Mouse (Mus musculus) kidney, embryonic 14.5 days (tissue): ENCODE measurements around the gene Chrna5. TPM values are rescaled to one million over a fixed set of nuclear protein-coding genes. Genes with fewer than 3 reads are reported as not detected.

Experiments used
- ATAC-seq: fragments of 200-750 bp; cut with Nextera tagmentation; 2 replicates; pipeline ENCODE4 v1.8.0; 2017; ENCODE audit warnings: moderate number of reproducible peaks, mild to moderate bottlenecking, moderate TSS enrichment, moderate library complexity; ENCODE audit not compliant: low FRiP score, low TSS enrichment
- H3K27ac ChIP-seq: fragments of 300-500 bp; sonication (generic); 2 replicates; pipeline ENCODE4 v1.5.1; 2014; ENCODE audit warnings: low read depth, mild to moderate bottlenecking, low read length, moderate library complexity, mixed read lengths
- H3K27me3 ChIP-seq: fragments of 300-500 bp; sonication (generic); 2 replicates; pipeline ENCODE4 v1.6.1; 2014; ENCODE audit warnings: mild to moderate bottlenecking, low read length; ENCODE audit not compliant: control insufficient read depth, insufficient read depth
- H3K36me3 ChIP-seq: fragments of 300-500 bp; sonication (generic); 2 replicates; pipeline ENCODE4 v1.6.1; 2014; ENCODE audit warnings: low read length, mixed read lengths; ENCODE audit not compliant: control insufficient read depth, insufficient read depth
- H3K4me1 ChIP-seq: fragments of 300-500 bp; sonication (generic); 2 replicates; pipeline ENCODE4 v1.6.1; 2014; ENCODE audit warnings: low read length, mixed read lengths; ENCODE audit not compliant: control insufficient read depth, insufficient read depth
- H3K4me2 ChIP-seq: fragments of 300-500 bp; sonication (generic); replicated peaks from 2 replicates; pipeline ENCODE4 v1.6.1; 2014; ENCODE audit warnings: low read depth, mild to moderate bottlenecking, low read length
- H3K4me3 ChIP-seq: fragments of 300-500 bp; sonication (generic); 2 replicates; pipeline ENCODE4 v1.5.1; 2014; ENCODE audit warnings: mild to moderate bottlenecking, low read length
- H3K9ac ChIP-seq: fragments of 300-500 bp; sonication (generic); 2 replicates; pipeline ENCODE4 v1.6.1; 2014; ENCODE audit warnings: low read depth, mild to moderate bottlenecking, low read length, moderate library complexity
- H3K9me3 ChIP-seq: fragments of 300-500 bp; sonication (generic); 2 replicates; pipeline ENCODE4 v1.6.1; 2016; ENCODE audit warnings: low read length; ENCODE audit not compliant: control insufficient read depth
- WGBS: fragments of 180-500 bp; shearing (Covaris S2); extraction: QIAGEN DNeasy Blood & Tissue Kit; methylation state at CpG from one replicate; pipeline ENCODE4 v1.1.7; 2014; 5-methylcytosine and 5-hydroxymethylcytosine counted together
- polyA plus RNA-seq: library from polyadenylated mRNA; unstranded; fragments of >200 nt; fragmentation: Nextera tagmentation; extraction: Ambion mirVana; gene quantifications from 2 replicates; pipeline ENCODE4 v1.2.1, GENCODE M21; 2014

Gene Chrna5
- polyA plus RNA-seq, 1 experiment from 2014 or later: 0.72 TPM

GRCm38 (mm10) chr9:54961059-54961458, 19.6 kb upstream of the Chrna5 start:
- peaks cover 36% of the 10 kb centered on the region for H3K36me3 ChIP-seq
- no peaks in the 10 kb centered on the region for H3K27me3 ChIP-seq
- H3K9me3 ChIP-seq: peaks cover 5% of the 10 kb centered on the region; the same call in 1 of the 2 replicates
- H3K4me1 ChIP-seq: no peaks in the 10 kb centered on the region
- ATAC-seq: no peak
- 90% methylated on average over 4 of the region's 4 CpGs for WGBS
- H3K27ac ChIP-seq: no peak overlapping the region
- H3K4me3 ChIP-seq: no peak overlapping the region
- H3K9ac ChIP-seq: no peak overlapping the region
- H3K4me2 ChIP-seq: no peak overlapping the region

- H3K4me2 ChIP-seq: no peak overlapping the region
- H3K9me3 ChIP-seq: peaks cover 5% of the 10 kb centered on the region; the same call in 1 of the 2 replicates
- no peak for ATAC-seq
- H3K36me3 ChIP-seq: peaks cover 12% of the 10 kb centered on the region
- no peak overlapping the region for H3K9ac ChIP-seq
- H3K27ac ChIP-seq: no peak overlapping the region
- no peaks in the 10 kb centered on the region for H3K27me3 ChIP-seq
- H3K4me3 ChIP-seq: no peak overlapping the region
- H3K4me1 ChIP-seq: no peaks in the 10 kb centered on the region
Measured at GRCm38 (mm10) chr9:54963669-54964068, 17.0 kb upstream of the Chrna5 start.

GRCm38 (mm10) chr9:54969972-54970637, 10.6 kb upstream of the Chrna5 start:
- Histone ChIP-seq H3K4me3 (no peak overlapping the region), H3K9ac (no peak overlapping the region), H3K27me3 (no peaks in the 10 kb centered on the region), H3K4me2 (no peak overlapping the region), H3K36me3 (no peaks in the 10 kb centered on the region), H3K27ac (no peak overlapping the region), H3K9me3 (no peaks in the 10 kb centered on the region), H3K4me1 (no peaks in the 10 kb centered on the region)
- ATAC-seq: no peak
- WGBS: 72% methylated on average over 8 of the region's 8 CpGs

GRCm38 (mm10) chr9:54981291-54982191, 861 bp downstream of the Chrna5 start:
- Histone ChIP-seq H3K27me3 (peaks cover 41% of the 10 kb centered on the region), H3K9ac (peak overlapping the region; percentile 56), H3K4me1 (no peaks in the 10 kb centered on the region), H3K4me2 (peak overlapping the region; percentile 92), H3K27ac (no peak overlapping the region), H3K4me3 (peak overlapping the region; percentile 56), H3K9me3 (no peaks in the 10 kb centered on the region), H3K36me3 (no peaks in the 10 kb centered on the region)
- 1% methylated on average over 76 of the region's 85 CpGs for WGBS
- ATAC-seq: peak; percentile 88

GRCm38 (mm10) chr9:54982401-54982800, 1.7 kb downstream of the Chrna5 start:
- no peaks in the 10 kb centered on the region for H3K9me3 ChIP-seq
- H3K4me1 ChIP-seq: no peaks in the 10 kb centered on the region
- no peak overlapping the region for H3K27ac ChIP-seq
- WGBS: 6% methylated on average over 7 of the region's 7 CpGs
- peaks cover 41% of the 10 kb centered on the region for H3K27me3 ChIP-seq
- no peak for ATAC-seq
- no peaks in the 10 kb centered on the region for H3K36me3 ChIP-seq
- peak overlapping the region; percentile 92 for H3K4me2 ChIP-seq
- H3K4me3 ChIP-seq: peak overlapping the region; percentile 56
- no peak overlapping the region for H3K9ac ChIP-seq

- Histone ChIP-seq H3K36me3 (no peaks in the 10 kb centered on the region), H3K4me3 (no peak overlapping the region), H3K27ac (no peak overlapping the region), H3K9me3 (no peaks in the 10 kb centered on the region), H3K9ac (no peak overlapping the region), H3K27me3 (no peaks in the 10 kb centered on the region), H3K4me1 (no peaks in the 10 kb centered on the region), H3K4me2 (no peak overlapping the region)
- ATAC-seq: no peak
- WGBS: 80% methylated on average over 3 of the region's 3 CpGs
Measured at GRCm38 (mm10) chr9:54990362-54990761, 9.7 kb downstream of the Chrna5 start.

GRCm38 (mm10) chr9:54994381-54994780, 13.7 kb downstream of the Chrna5 start:
- Histone ChIP-seq H3K4me2 (no peak overlapping the region), H3K9me3 (no peaks in the 10 kb centered on the region), H3K36me3 (no peaks in the 10 kb centered on the region), H3K27ac (no peak overlapping the region), H3K4me1 (no peaks in the 10 kb centered on the region), H3K4me3 (no peak overlapping the region), H3K27me3 (no peaks in the 10 kb centered on the region), H3K9ac (no peak overlapping the region)
- WGBS: 54% methylated on average over 3 of the region's 3 CpGs
- no peak for ATAC-seq

- H3K27ac ChIP-seq: no peak overlapping the region
- H3K4me2 ChIP-seq: no peak overlapping the region
- H3K9ac ChIP-seq: no peak overlapping the region
- H3K4me3 ChIP-seq: no peak overlapping the region
- no peaks in the 10 kb centered on the region for H3K36me3 ChIP-seq
- no peaks in the 10 kb centered on the region for H3K27me3 ChIP-seq
- H3K4me1 ChIP-seq: no peaks in the 10 kb centered on the region
- H3K9me3 ChIP-seq: no peaks in the 10 kb centered on the region
- ATAC-seq: no peak
- 88% methylated on average over 3 of the region's 3 CpGs for WGBS
Measured at GRCm38 (mm10) chr9:54995645-54996044, 15.0 kb downstream of the Chrna5 start.

- H3K4me3 ChIP-seq: no peak overlapping the region
- H3K9ac ChIP-seq: no peak overlapping the region
- no peaks in the 10 kb centered on the region for H3K4me1 ChIP-seq
- H3K27ac ChIP-seq: no peak overlapping the region
- no peak for ATAC-seq
- 86% methylated on average over 4 of the region's 4 CpGs for WGBS
- H3K9me3 ChIP-seq: no peaks in the 10 kb centered on the region
- H3K4me2 ChIP-seq: no peak overlapping the region
- no peaks in the 10 kb centered on the region for H3K36me3 ChIP-seq
- H3K27me3 ChIP-seq: no peaks in the 10 kb centered on the region
Measured at GRCm38 (mm10) chr9:55003609-55004008, 22.9 kb downstream of the Chrna5 start.
